Mouse (Mus musculus): ENCODE results near the gene Ldb2. TPM values are rescaled to one million over a fixed set of nuclear protein-coding genes. Genes with fewer than 3 reads are reported as not detected.

Ldb2 gene
- total and polyA plus RNA-seq, 2 experiments from 2014 or later = 47.6 to 66.5 TPM

DNA sequence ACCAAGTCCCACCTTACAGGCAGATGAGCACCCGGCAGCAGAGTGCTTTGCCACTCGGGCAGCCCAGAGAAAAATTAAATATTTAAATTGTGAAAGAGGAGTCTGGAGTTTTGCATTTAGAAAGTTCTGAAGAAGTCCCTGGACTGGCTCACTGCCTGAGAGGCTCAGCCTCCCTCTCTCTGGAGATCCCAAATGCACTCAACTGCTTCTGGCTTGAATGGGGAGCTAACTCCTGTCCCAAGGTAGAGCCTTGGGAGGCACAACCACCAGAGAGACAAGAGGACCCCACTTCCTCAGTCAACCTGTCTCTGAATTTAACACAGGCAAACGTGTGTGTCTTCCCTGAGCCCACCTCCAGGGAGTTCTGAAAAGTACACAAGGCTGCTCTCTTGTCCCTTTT, 987 bp downstream of the Ldb2 start:
- DNase-seq (ENCODE audit: low spot score) (no peak), ATAC-seq (ENCODE audit: low FRiP score) (no peak)
- Histone ChIP-seq H3K4me1 (ENCODE audit: insufficient read depth, low read length) (0 out of 2 replicates have a peak, but pooled peaks cover 2% of the 10 kb centered on the region), H3K4me3 (ENCODE audit: low read depth, low read length) (peak overlapping the region; percentile 53), H3K9me3 (ENCODE audit: low read length) (no peaks in the 10 kb centered on the region), H3K4me2 (ENCODE audit: low read depth, low read length, poor library complexity, severe bottlenecking) (peak overlapping the region; percentile 70), H3K36me3 (ENCODE audit: insufficient read depth, low read length) (no peaks in the 10 kb centered on the region), H3K27me3 (ENCODE audit: insufficient read depth, low read length) (no peaks in the 10 kb centered on the region), H3K9ac (replicated peaks; ENCODE audit: low read length, poor library complexity, severe bottlenecking) (peak overlapping the region; percentile 66), H3K27ac (ENCODE audit: low read depth, low read length) (no peak overlapping the region)
- 2% methylated on average over 3 of the region's 3 CpGs for WGBS
- no peak for TF ChIP-seq CTCF (IDR thresholded peaks at IDR 0.05)

DNA sequence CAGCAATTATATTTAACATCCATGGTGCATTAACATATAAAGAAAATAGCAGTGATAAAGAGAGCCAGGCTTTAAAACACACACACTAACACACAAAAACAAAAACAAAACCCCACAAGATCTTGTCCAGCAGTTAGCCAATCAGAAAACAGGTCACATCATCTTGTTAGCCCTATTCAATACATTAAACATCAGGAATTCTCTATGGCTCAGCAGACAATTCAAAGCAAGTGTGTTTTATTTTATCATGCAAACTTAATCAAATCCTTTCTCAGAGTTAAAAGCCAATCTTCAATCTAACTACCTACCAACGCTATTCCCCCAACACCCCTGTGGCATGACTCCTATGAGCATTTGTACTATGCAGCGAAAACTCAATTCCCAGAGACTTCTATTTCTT, 1.4 kb downstream of the Ldb2 start:
- no peaks in the 10 kb centered on the region for H3K27me3 ChIP-seq (ENCODE audit: insufficient read depth, low read length)
- peak overlapping the region; percentile 70 for H3K4me2 ChIP-seq (ENCODE audit: low read depth, low read length, poor library complexity, severe bottlenecking)
- H3K4me1 ChIP-seq (ENCODE audit: insufficient read depth, low read length) = 0 out of 2 replicates have a peak, but pooled peaks cover 2% of the 10 kb centered on the region
- TF ChIP-seq CTCF (IDR thresholded peaks at IDR 0.05) = no peak
- WGBS = 11% methylated on average over 2 of the region's 2 CpGs
- no peaks in the 10 kb centered on the region for H3K9me3 ChIP-seq (ENCODE audit: low read length)
- no peaks in the 10 kb centered on the region for H3K36me3 ChIP-seq (ENCODE audit: insufficient read depth, low read length)
- DNase-seq (ENCODE audit: low spot score) (peak; percentile 15), ATAC-seq (ENCODE audit: low FRiP score) (no peak)
- peak overlapping the region; percentile 66 for H3K9ac ChIP-seq (replicated peaks; ENCODE audit: low read length, poor library complexity, severe bottlenecking)
- H3K4me3 ChIP-seq (ENCODE audit: low read depth, low read length) = peak overlapping the region; percentile 53
- H3K27ac ChIP-seq (ENCODE audit: low read depth, low read length) = no peak overlapping the region

DNA sequence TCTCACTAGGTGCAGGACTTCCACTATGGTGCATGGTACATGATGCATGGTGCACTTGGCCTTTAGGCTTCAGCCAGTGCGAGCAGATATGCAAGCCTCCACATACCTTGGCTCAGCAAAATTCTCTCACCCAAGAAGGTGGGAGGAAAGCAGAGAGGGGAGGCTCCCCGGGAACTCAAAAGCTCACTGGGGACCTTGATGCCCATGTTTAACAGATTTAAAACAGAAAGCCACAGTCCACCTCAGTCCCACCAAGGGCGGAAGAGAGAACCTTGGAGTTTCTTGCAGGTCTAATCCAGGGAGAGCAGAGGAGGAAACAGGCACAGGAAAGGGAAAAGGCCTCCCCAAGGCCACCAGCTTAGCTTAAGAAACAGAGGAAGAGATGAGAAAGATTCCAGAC, 14.9 kb downstream of the Ldb2 start:
- no peak for TF ChIP-seq CTCF (IDR thresholded peaks at IDR 0.05)
- Histone ChIP-seq H3K4me2 (ENCODE audit: low read depth, low read length, poor library complexity, severe bottlenecking) (no peak overlapping the region), H3K9ac (replicated peaks; ENCODE audit: low read length, poor library complexity, severe bottlenecking) (no peak overlapping the region), H3K9me3 (ENCODE audit: low read length) (no peaks in the 10 kb centered on the region), H3K4me1 (ENCODE audit: insufficient read depth, low read length) (0 out of 2 replicates have a peak, but pooled peaks cover 4% of the 10 kb centered on the region), H3K4me3 (ENCODE audit: low read depth, low read length) (no peak overlapping the region), H3K36me3 (ENCODE audit: insufficient read depth, low read length) (no peaks in the 10 kb centered on the region), H3K27me3 (ENCODE audit: insufficient read depth, low read length) (no peaks in the 10 kb centered on the region), H3K27ac (ENCODE audit: low read depth, low read length) (no peak overlapping the region)
- WGBS = 88% methylated on average over 3 of the region's 3 CpGs
- DNase-seq (ENCODE audit: low spot score) (no peak), ATAC-seq (ENCODE audit: low FRiP score) (no peak)

GRCm38 (mm10) chr5:44779340-44779739, 20.1 kb downstream of the Ldb2 start:
- no peak for ATAC-seq (ENCODE audit: low FRiP score)
- no peak overlapping the region for H3K4me3 ChIP-seq (ENCODE audit: low read depth, low read length)
- no peak overlapping the region for H3K4me2 ChIP-seq (ENCODE audit: low read depth, low read length, poor library complexity, severe bottlenecking)
- no peak overlapping the region for H3K9ac ChIP-seq (replicated peaks; ENCODE audit: low read length, poor library complexity, severe bottlenecking)
- H3K27me3 ChIP-seq (ENCODE audit: insufficient read depth, low read length) = no peaks in the 10 kb centered on the region
- 86% methylated on average over 4 of the region's 4 CpGs for WGBS
- no peak for TF ChIP-seq CTCF (IDR thresholded peaks at IDR 0.05)
- H3K4me1 ChIP-seq (ENCODE audit: insufficient read depth, low read length) = no peaks in the 10 kb centered on the region
- no peak overlapping the region for H3K27ac ChIP-seq (ENCODE audit: low read depth, low read length)
- H3K9me3 ChIP-seq (ENCODE audit: low read length) = no peaks in the 10 kb centered on the region
- DNase-seq (ENCODE audit: low spot score) = no peak
- H3K36me3 ChIP-seq (ENCODE audit: insufficient read depth, low read length) = no peaks in the 10 kb centered on the region

GRCm38 (mm10) chr5:44768472-44768871, 31.0 kb downstream of the Ldb2 start:
- ATAC-seq (ENCODE audit: low FRiP score) = no peak
- no peak overlapping the region for H3K4me3 ChIP-seq (ENCODE audit: low read depth, low read length)
- 80% methylated on average over 8 of the region's 8 CpGs for WGBS
- H3K36me3 ChIP-seq (ENCODE audit: insufficient read depth, low read length) = no peaks in the 10 kb centered on the region
- H3K9ac ChIP-seq (replicated peaks; ENCODE audit: low read length, poor library complexity, severe bottlenecking) = no peak overlapping the region
- H3K4me2 ChIP-seq (ENCODE audit: low read depth, low read length, poor library complexity, severe bottlenecking) = no peak overlapping the region
- no peak overlapping the region for H3K27ac ChIP-seq (ENCODE audit: low read depth, low read length)
- no peaks in the 10 kb centered on the region for H3K9me3 ChIP-seq (ENCODE audit: low read length)
- TF ChIP-seq CTCF (IDR thresholded peaks at IDR 0.05) = no peak
- no peaks in the 10 kb centered on the region for H3K27me3 ChIP-seq (ENCODE audit: insufficient read depth, low read length)
- no peaks in the 10 kb centered on the region for H3K4me1 ChIP-seq (ENCODE audit: insufficient read depth, low read length)
- DNase-seq (ENCODE audit: low spot score) = no peak

DNA sequence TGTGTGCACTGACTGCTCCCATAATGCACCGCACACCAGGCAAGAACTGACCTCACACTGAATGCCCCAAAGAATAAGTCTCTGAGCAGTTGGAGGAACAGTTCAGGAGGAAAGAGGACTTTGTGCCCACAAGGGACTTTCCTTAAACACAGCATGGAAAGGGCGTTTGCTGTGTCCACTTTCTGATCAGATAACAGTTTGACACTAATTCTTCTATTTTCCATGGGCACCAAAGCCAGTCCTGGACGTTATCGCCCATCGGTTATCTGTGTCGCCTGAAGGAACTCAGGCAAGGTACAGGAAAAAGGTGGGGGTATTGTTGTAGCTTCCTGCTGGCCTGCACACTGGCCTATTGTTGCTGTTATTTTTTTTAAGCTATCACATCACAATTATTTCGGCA, 34.6 kb downstream of the Ldb2 start:
- H3K9me3 ChIP-seq (ENCODE audit: low read length) = no peaks in the 10 kb centered on the region
- no peak for DNase-seq (ENCODE audit: low spot score)
- H3K9ac ChIP-seq (replicated peaks; ENCODE audit: low read length, poor library complexity, severe bottlenecking) = no peak overlapping the region
- WGBS = 76% methylated on average over 7 of the region's 7 CpGs
- H3K4me1 ChIP-seq (ENCODE audit: insufficient read depth, low read length) = no peaks in the 10 kb centered on the region
- TF ChIP-seq CTCF (IDR thresholded peaks at IDR 0.05) = no peak
- no peak overlapping the region for H3K4me2 ChIP-seq (ENCODE audit: low read depth, low read length, poor library complexity, severe bottlenecking)
- no peaks in the 10 kb centered on the region for H3K27me3 ChIP-seq (ENCODE audit: insufficient read depth, low read length)
- H3K27ac ChIP-seq (ENCODE audit: low read depth, low read length) = no peak overlapping the region
- H3K36me3 ChIP-seq (ENCODE audit: insufficient read depth, low read length) = no peaks in the 10 kb centered on the region
- no peak for ATAC-seq (ENCODE audit: low FRiP score)
- H3K4me3 ChIP-seq (ENCODE audit: low read depth, low read length) = no peak overlapping the region

Data from midbrain, postnatal 0 days (tissue).